Mouse (Mus musculus) layer of hippocampus, postnatal 36 days (tissue): ENCODE measurements around the gene Stard7. TPM values are rescaled to one million over a fixed set of nuclear protein-coding genes. Genes with fewer than 3 reads are reported as not detected.
"Not testable (repeated sequence)": the region's sequence is repeated elsewhere in the genome, so short reads cannot be mapped to it uniquely, and the experiment has no call there.

ENCODE experiments used
- DNase-seq, 2 experiments: peaks; one replicate each; pipeline ENCODE4 v3.0.0; 2022
- total RNA-seq, 2 experiments: library from RNA; stranded (reverse); gene quantifications; 2 replicates each; pipeline ENCODE4 v1.2.3; 2021

The Stard7 gene
- total RNA-seq: 100 to 1,000 TPM; 115 to 122 TPM

GRCm38 (mm10) chr2:127269491-127270299, at the start of gene Stard7:
TSS of gene Stard7 (plus strand) at chr2:127270218.
- DNase-seq: peak; percentile 92 to 95

- DNase-seq: no peak
Observed at GRCm38 (mm10) chr2:127225261-127225660, 44.8 kb upstream of the Stard7 start.

- DNase-seq: no peak
Observed at GRCm38 (mm10) chr2:127237897-127238610, 32.0 kb upstream of the Stard7 start.

GRCm38 (mm10) chr2:127240065-127240464, 30.0 kb upstream of the Stard7 start:
- DNase-seq: no peak

GRCm38 (mm10) chr2:127247592-127248333, 22.3 kb upstream of the Stard7 start, which contains the start of the genes Ciao1 and Tmem127:
TSS of gene Ciao1 (minus strand) at chr2:127247816.
TSS of gene Tmem127 (plus strand) at chr2:127247908.
- DNase-seq: peak; percentile 95 to 96

- peak; percentile 37 to 40 for DNase-seq
Observed at GRCm38 (mm10) chr2:127248334-127249004, 21.5 kb upstream of the Stard7 start.

GRCm38 (mm10) chr2:127250291-127251008, 19.6 kb upstream of the Stard7 start:
- DNase-seq: no peak

GRCm38 (mm10) chr2:127251457-127251856, 18.6 kb upstream of the Stard7 start:
- DNase-seq: no peak

GRCm38 (mm10) chr2:127251880-127252527, 18.0 kb upstream of the Stard7 start:
- no peak for DNase-seq

GRCm38 (mm10) chr2:127252787-127253186, 17.2 kb upstream of the Stard7 start:
- DNase-seq: no peak

- no peak for DNase-seq
Observed at GRCm38 (mm10) chr2:127254604-127255134, 15.3 kb upstream of the Stard7 start.

GRCm38 (mm10) chr2:127255294-127255693, 14.7 kb upstream of the Stard7 start:
- no peak for DNase-seq

- peak in 1 of 2 experiments; percentile 17 for DNase-seq
Observed at GRCm38 (mm10) chr2:127259340-127259739, 10.7 kb upstream of the Stard7 start.

GRCm38 (mm10) chr2:127262480-127262879, 7.5 kb upstream of the Stard7 start:
- no peak for DNase-seq

- no peak for DNase-seq
Observed at GRCm38 (mm10) chr2:127267854-127268253, 2.2 kb upstream of the Stard7 start.

GRCm38 (mm10) chr2:127270300-127271041, 453 bp downstream of the Stard7 start:
- peak; percentile 83 to 84 for DNase-seq

- DNase-seq: no peak
Observed at GRCm38 (mm10) chr2:127271042-127271515, 1.1 kb downstream of the Stard7 start.

GRCm38 (mm10) chr2:127272049-127272448, 2.0 kb downstream of the Stard7 start:
- not testable (repeated sequence) for DNase-seq

- DNase-seq: no peak
Observed at GRCm38 (mm10) chr2:127272806-127273205, 2.8 kb downstream of the Stard7 start.

- no peak for DNase-seq
Observed at GRCm38 (mm10) chr2:127274590-127274989, 4.6 kb downstream of the Stard7 start.
